Mouse (Mus musculus): ENCODE measurements around the gene Eapp.
A peak's percentile ranks its signal among the peaks of the same experiment; 100 is the strongest.
"Not testable (repeated sequence)": the region's sequence is repeated elsewhere in the genome, so short reads cannot be mapped to it uniquely, and the experiment has no call there.

The Eapp gene

GRCm38 (mm10) chr12:54683182-54683581 lies 12.5 kb downstream of the Eapp start:
- no peak for DNase-seq (ENCODE audit: low spot score in 2 of 2)

- no peak for DNase-seq (ENCODE audit: low spot score in 2 of 2)
These were observed 19.0 kb downstream of the Eapp start for GRCm38 (mm10) chr12:54676709-54677108.

- DNase-seq (ENCODE audit: low spot score in 2 of 2), result no peak
These were observed 20.3 kb downstream of the Eapp start for GRCm38 (mm10) chr12:54675396-54675795.

GRCm38 (mm10) chr12:54671262-54671661 lies 24.4 kb downstream of the Eapp start:
- no peak for DNase-seq (ENCODE audit: low spot score in 2 of 2)

GRCm38 (mm10) chr12:54668141-54668540 lies 27.6 kb downstream of the Eapp start:
- no peak for DNase-seq (ENCODE audit: low spot score in 2 of 2)

GRCm38 (mm10) chr12:54665526-54665925 lies 30.2 kb downstream of the Eapp start:
- no peak for DNase-seq (ENCODE audit: low spot score in 2 of 2)

- not testable (repeated sequence) for DNase-seq (ENCODE audit: low spot score in 2 of 2)
These were observed 34.2 kb downstream of the Eapp start for GRCm38 (mm10) chr12:54661470-54661869.

- no peak for DNase-seq (ENCODE audit: low spot score in 2 of 2)
These were observed 35.8 kb downstream of the Eapp start for GRCm38 (mm10) chr12:54659901-54660300.

GRCm38 (mm10) chr12:54658425-54659092 lies 37.1 kb downstream of the Eapp start:
- DNase-seq (ENCODE audit: low spot score in 2 of 2), result no peak

- no peak for DNase-seq (ENCODE audit: low spot score in 2 of 2)
These were observed 37.7 kb downstream of the Eapp start for GRCm38 (mm10) chr12:54657951-54658350.

- no peak for DNase-seq (ENCODE audit: low spot score in 2 of 2)
These were observed 38.5 kb downstream of the Eapp start for GRCm38 (mm10) chr12:54657226-54657625.

GRCm38 (mm10) chr12:54656396-54657171 lies 39.1 kb downstream of the Eapp start, which contains the start of gene Sptssa:
Gene Sptssa (minus strand): TSS chr12:54656573.
- peak; percentile 96 to 97 for DNase-seq (ENCODE audit: low spot score in 2 of 2)

GRCm38 (mm10) chr12:54656039-54656395 lies 39.7 kb downstream of the Eapp start:
- DNase-seq (ENCODE audit: low spot score in 2 of 2), result no peak

GRCm38 (mm10) chr12:54655292-54656038 lies 40.2 kb downstream of the Eapp start:
- no peak for DNase-seq (ENCODE audit: low spot score in 2 of 2)

- no peak for DNase-seq (ENCODE audit: low spot score in 2 of 2)
These were observed 41.0 kb downstream of the Eapp start for GRCm38 (mm10) chr12:54654741-54655140.

- no peak for DNase-seq (ENCODE audit: low spot score in 2 of 2)
These were observed 41.6 kb downstream of the Eapp start for GRCm38 (mm10) chr12:54654141-54654540.

- DNase-seq (ENCODE audit: low spot score in 2 of 2), result no peak
These were observed 43.4 kb downstream of the Eapp start for GRCm38 (mm10) chr12:54652346-54652745.

- no peak for DNase-seq (ENCODE audit: low spot score in 2 of 2)
These were observed 43.9 kb downstream of the Eapp start for GRCm38 (mm10) chr12:54651820-54652219.

GRCm38 (mm10) chr12:54651158-54651557 lies 44.5 kb downstream of the Eapp start:
- no peak for DNase-seq (ENCODE audit: low spot score in 2 of 2)

- DNase-seq (ENCODE audit: low spot score in 2 of 2), result no peak
These were observed 50.8 kb downstream of the Eapp start for GRCm38 (mm10) chr12:54644947-54645346.

GRCm38 (mm10) chr12:54643320-54643892 lies 52.3 kb downstream of the Eapp start:
- no peak for DNase-seq (ENCODE audit: low spot score in 2 of 2)

GRCm38 (mm10) chr12:54641374-54641773 lies 54.3 kb downstream of the Eapp start:
- DNase-seq (ENCODE audit: low spot score in 2 of 2), result no peak
